Mouse (Mus musculus) CH12.LX (cell line): ENCODE measurements at regions not wholly inside any gene's neighbourhood (a gene's known extent, or its start where the extent isn't known, plus 50 kb on each side); places are given as distances from the start of the nearest gene placed in this dataset.

Experiments
- DNase-seq: peaks from one replicate; pipeline ENCODE4 v3.0.0-alpha.2; 2013; ENCODE audit errors: extremely low read depth
- H3K27ac ChIP-seq: 2 replicates; pipeline ENCODE4 v1.5.1; 2012; ENCODE audit warnings: low read depth, mild to moderate bottlenecking, control low read depth, moderate library complexity; ENCODE audit not compliant: insufficient read depth
- H3K27me3 ChIP-seq: replicated peaks from 2 replicates; pipeline ENCODE3; 2012; ENCODE audit warnings: inconsistent platforms
- H3K36me3 ChIP-seq, 2 experiments: replicated peaks in 1 of 2; 2 replicates each; pipeline versions ENCODE3 to v1.6.1; 2012; ENCODE audit warnings: inconsistent platforms in 1 of 2, low read length in 1 of 2, mild to moderate bottlenecking in 1 of 2, mixed read lengths in 1 of 2, moderate library complexity in 1 of 2; ENCODE audit not compliant: control insufficient read depth in 1 of 2, insufficient read depth in 1 of 2
- H3K4me1 ChIP-seq, 2 experiments: 2 replicates each; pipeline ENCODE4 v1.6.1; 2012; ENCODE audit warnings: inconsistent platforms in 1 of 2, moderate library complexity in 1 of 2; ENCODE audit not compliant: insufficient read depth in 2 of 2, control insufficient read depth in 1 of 2
- H3K4me2 ChIP-seq: 2 replicates; pipeline ENCODE4 v1.6.1; 2012; ENCODE audit warnings: low read depth, mild to moderate bottlenecking, control low read depth; ENCODE audit not compliant: poor library complexity, insufficient read depth, severe bottlenecking
- H3K4me3 ChIP-seq, 3 experiments: fragments of 150-350 bp in 1 of 3; sonication (generic) in 1 of 3; replicated peaks in 1 of 3; 2 replicates each; pipeline versions ENCODE3 to v1.5.1; 2011 to 2012; ENCODE audit warnings: low read depth in 2 of 3, low read length in 2 of 3, mild to moderate bottlenecking in 2 of 3, moderate library complexity in 2 of 3, control low read depth in 1 of 3, improper control_type of control experiment in 1 of 3, inconsistent platforms in 1 of 3, mixed read lengths in 1 of 3; ENCODE audit not compliant: poor library complexity in 1 of 3
- H3K79me2 ChIP-seq: replicated peaks from 2 replicates; pipeline ENCODE4 v1.6.1; 2012; ENCODE audit warnings: mild to moderate bottlenecking, moderate library complexity; ENCODE audit not compliant: control insufficient read depth, poor library complexity, insufficient read depth, severe bottlenecking; ENCODE audit errors: extremely low read depth
- H3K9ac ChIP-seq: 2 replicates; pipeline ENCODE4 v1.6.1; 2012; ENCODE audit warnings: low read depth, mild to moderate bottlenecking, control low read depth, moderate library complexity; ENCODE audit not compliant: insufficient read depth
- H3K9me3 ChIP-seq: replicated peaks from 2 replicates; pipeline ENCODE3; 2012; ENCODE audit warnings: low read length, inconsistent platforms, mixed read lengths
- BHLHE40 ChIP-seq: IDR thresholded peaks from 2 replicates; pipeline ENCODE4 v1.6.1; 2011; ENCODE audit warnings: mild to moderate bottlenecking, low read depth, low read length, improper control_type of control experiment
- CTCF ChIP-seq, 2 experiments: IDR thresholded peaks in 1 of 2; conservative IDR thresholded peaks in 1 of 2; 2 replicates each; pipeline ENCODE4 v1.5.1; 2011 to 2012; ENCODE audit warnings: low read depth in 2 of 2, low read length in 2 of 2, improper control_type of control experiment in 1 of 2, inconsistent platforms in 1 of 2, mild to moderate bottlenecking in 1 of 2, moderate library complexity in 1 of 2
- E2F4 ChIP-seq: IDR thresholded peaks from 2 replicates; pipeline ENCODE4 v1.6.1; 2011; ENCODE audit warnings: low read depth, low read length, improper control_type of control experiment; ENCODE audit not compliant: insufficient replicate concordance
- ELF1 ChIP-seq: IDR thresholded peaks from 2 replicates; pipeline ENCODE4 v1.6.1; 2014; ENCODE audit warnings: low read depth, mild to moderate bottlenecking, inconsistent platforms, low read length, improper control_type of control experiment
- EP300 ChIP-seq: IDR thresholded peaks from 2 replicates; pipeline ENCODE4 v1.6.1; 2011; ENCODE audit warnings: low read length, improper control_type of control experiment
- MAFK ChIP-seq: IDR thresholded peaks from 2 replicates; pipeline ENCODE4 v1.6.1; 2011; ENCODE audit warnings: low read length, improper control_type of control experiment; ENCODE audit not compliant: insufficient replicate concordance
- MAZ ChIP-seq: IDR thresholded peaks from 2 replicates; pipeline ENCODE4 v1.6.1; 2012; ENCODE audit warnings: low read depth, mild to moderate bottlenecking, inconsistent platforms, low read length, improper control_type of control experiment, moderate library complexity
- MYC ChIP-seq: IDR thresholded peaks from 2 replicates; pipeline ENCODE4 v1.6.1; 2011; ENCODE audit warnings: low read depth, mild to moderate bottlenecking, improper control_type of control experiment, low read length
- NRF1 ChIP-seq: IDR thresholded peaks from 2 replicates; pipeline ENCODE4 v1.6.1; 2014; ENCODE audit warnings: low read depth, mild to moderate bottlenecking, inconsistent platforms, low read length, improper control_type of control experiment, moderate library complexity
- PAX5 ChIP-seq: IDR thresholded peaks from 2 replicates; pipeline ENCODE4 v1.6.1; 2012; ENCODE audit warnings: low read length, inconsistent platforms, mixed read lengths
- POLR2A ChIP-seq: IDR thresholded peaks from 2 replicates; pipeline ENCODE4 v1.6.1; 2011; ENCODE audit warnings: low read depth, mild to moderate bottlenecking, improper control_type of control experiment, low read length
- RAD21 ChIP-seq: IDR thresholded peaks from 2 replicates; pipeline ENCODE4 v1.6.1; 2011; ENCODE audit warnings: low read depth, mild to moderate bottlenecking, low read length, improper control_type of control experiment, moderate library complexity
- RCOR1 ChIP-seq: conservative IDR thresholded peaks from 2 replicates; pipeline ENCODE4 v1.6.1; 2012; ENCODE audit warnings: low read depth, mild to moderate bottlenecking, inconsistent platforms, low read length, improper control_type of control experiment
- SMC3 ChIP-seq: IDR thresholded peaks from 2 replicates; pipeline ENCODE4 v1.6.1; 2011; ENCODE audit warnings: low read depth, low read length, improper control_type of control experiment
- TCF12 ChIP-seq: IDR thresholded peaks from 2 replicates; pipeline ENCODE4 v1.6.1; 2014; ENCODE audit warnings: low read depth, mild to moderate bottlenecking, inconsistent platforms, low read length, improper control_type of control experiment
- USF2 ChIP-seq: conservative IDR thresholded peaks from 2 replicates; pipeline ENCODE4 v1.6.1; 2011; ENCODE audit warnings: low read depth, low read length, improper control_type of control experiment
- ZNF384 ChIP-seq: IDR thresholded peaks from 2 replicates; pipeline ENCODE4 v1.6.1; 2012; ENCODE audit warnings: low read depth, low read length, improper control_type of control experiment, inconsistent platforms
- dilution Hi-C: fragments of 300-500 bp; cut with MboI; formaldehyde crosslinking; loops from 2 replicates; pipeline ENCODE4 v1.14.3; 2020; ENCODE audit warnings: low sequenced_read_pairs; ENCODE audit not compliant: extremely low pct_unique_long_range_greater_than_20kb, extremely low pct_ligation_motif_present
- in situ Hi-C: fragments of 300-500 bp; cut with MboI; formaldehyde crosslinking; loops from 3 replicates; pipeline ENCODE4 v1.14.3; 2019; ENCODE audit warnings: low sequenced_read_pairs, low pct_ligation_motif_present, low pct_unique_long_range_greater_than_20kb, mixed read lengths

GRCm38 (mm10) chr11:65635307-65635706, 152.8 kb downstream of the Map2k4 start:
- Histone ChIP-seq H3K4me1 (no peaks in the 10 kb centered on the region), H3K27ac (no peak overlapping the region), H3K4me2 (no peak overlapping the region), H3K36me3 (no peaks in the 10 kb centered on the region), H3K9ac (no peak overlapping the region), H3K79me2 (no peaks in the 10 kb centered on the region), H3K9me3 (no peaks in the 10 kb centered on the region), H3K4me3 (no peak overlapping the region), H3K27me3 (no peaks in the 10 kb centered on the region)
- in situ Hi-C loops = no loop called here
- TF ChIP-seq SMC3 (no peak), EP300 (no peak), MAFK (no peak), POLR2A (no peak), E2F4 (no peak), RAD21 (no peak), PAX5 (no peak), RCOR1 (no peak), USF2 (no peak), NRF1 (no peak), MAZ (no peak), ELF1 (no peak), ZNF384 (no peak)
- dilution Hi-C loops = no loop called here
- no peak for DNase-seq

- H3K79me2 ChIP-seq = no peaks in the 10 kb centered on the region
- H3K4me1 ChIP-seq = no peaks in the 10 kb centered on the region
- no peak overlapping the region for H3K4me3 ChIP-seq
- in situ Hi-C loops = no loop called here
- no peak overlapping the region for H3K4me2 ChIP-seq
- H3K9ac ChIP-seq = no peak overlapping the region
- H3K9me3 ChIP-seq = no peaks in the 10 kb centered on the region
- TF ChIP-seq RAD21 (peak; percentile 70), CTCF (conservative IDR thresholded peaks at IDR 0.05 in 1 of 2, IDR thresholded peaks at IDR 0.05 in 1 of 2; ENCODE audit: low read depth in 2 of 2, low read length in 2 of 2) (peak in 1 of 2 experiments; percentile 59; a peak in 2 of 4 replicates), TCF12 (no peak), SMC3 (peak; percentile 49)
- peak; percentile 16 for DNase-seq
- no peaks in the 10 kb centered on the region for H3K36me3 ChIP-seq
- dilution Hi-C loops = no loop called here
- no peak overlapping the region for H3K27ac ChIP-seq
- H3K27me3 ChIP-seq = no peaks in the 10 kb centered on the region
Measured at GRCm38 (mm10) chr11:65631164-65631563, 156.9 kb downstream of the Map2k4 start.

- H3K4me3 ChIP-seq = no peak overlapping the region
- no peaks in the 10 kb centered on the region for H3K4me1 ChIP-seq
- H3K36me3 ChIP-seq = no peaks in the 10 kb centered on the region
- H3K9me3 ChIP-seq = no peaks in the 10 kb centered on the region
- no peak overlapping the region for H3K4me2 ChIP-seq
- no peak overlapping the region for H3K27ac ChIP-seq
- H3K27me3 ChIP-seq = no peaks in the 10 kb centered on the region
- no peak overlapping the region for H3K9ac ChIP-seq
- in situ Hi-C loops = no loop called here
- no peak for DNase-seq
- dilution Hi-C loops = no loop called here
- TF ChIP-seq MYC (no peak), BHLHE40 (no peak)
- no peaks in the 10 kb centered on the region for H3K79me2 ChIP-seq
Measured at GRCm38 (mm10) chr11:65630436-65630835, 157.7 kb downstream of the Map2k4 start.
